In the genomic region with DNA sequence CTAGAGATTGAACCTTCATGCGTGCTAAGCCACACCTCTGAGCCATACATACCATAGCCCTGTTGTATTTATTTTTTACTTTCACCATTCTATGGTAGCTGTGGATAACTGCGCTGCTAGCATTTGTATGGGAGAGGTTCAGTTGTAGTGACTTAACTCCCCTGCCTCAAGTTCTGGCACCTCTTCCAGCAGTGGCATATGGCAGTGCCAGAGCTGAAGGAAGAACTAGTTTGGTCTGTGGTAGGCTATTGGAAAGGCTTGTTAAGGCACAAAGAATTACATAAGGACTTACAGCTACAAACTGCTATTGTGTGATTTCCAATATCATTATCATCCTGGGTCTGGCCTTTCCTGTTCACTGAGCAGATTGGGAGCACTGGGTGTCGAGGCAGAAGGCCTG, we compare ENCODE assay signal across 21 mouse cellular contexts. TPM values are rescaled to one million over a fixed set of nuclear protein-coding genes. Genes with fewer than 3 reads are reported as not detected.
DNase-seq lines count a peak whose midpoint lies in the region; ATAC-seq and TF ChIP-seq lines count a peak whose summit lies in the region.
"Had no signal": no experiment of that assay in that cellular context is flagged by ENCODE, and none has a peak within 500 bp of the region (broad histone marks: within the 10 kb centered on the region; RNA-seq: fewer than 3 reads in every experiment).

No protein-coding gene starts in this region.

- no peak for TF ChIP-seq POLR2A in brain, embryonic 14.5 days (IDR thresholded peaks at IDR 0.05; ENCODE audit: borderline replicate concordance, extremely low read depth, insufficient read depth, insufficient read length, poor library complexity, severe bottlenecking)

- ATAC-seq in forebrain, embryonic 16.5 days: peak; percentile 53; the same call in 1 of the 2 replicates
- ATAC-seq in forebrain, postnatal 0 days: no peak
- ATAC-seq in midbrain, embryonic 14.5 days (ENCODE audit: low FRiP score, low TSS enrichment): no peak
- ATAC-seq in intestine, embryonic 16.5 days: no peak
- ATAC-seq: hindbrain, postnatal 0 days had no signal

- no peak overlapping the region for H3K4me2 ChIP-seq in forebrain, embryonic 16.5 days (ENCODE audit: low read length)
- H3K4me2 ChIP-seq in forebrain, postnatal 0 days (ENCODE audit: low read depth): no peak overlapping the region
- H3K4me2 ChIP-seq in midbrain, embryonic 14.5 days (ENCODE audit: low read length): no peak overlapping the region
- no peak overlapping the region for H3K4me2 ChIP-seq in intestine, embryonic 16.5 days (ENCODE audit: low read depth, low read length)
- H3K4me2 ChIP-seq: embryonic facial prominence, embryonic 13.5 days; hindbrain, embryonic 13.5 days had no signal

- no peak for DNase-seq in forebrain, postnatal 0 days
- DNase-seq in layer of hippocampus, adult 2 months (ENCODE audit: low spot score in 2 of 2): peak in 1 of 2 experiments; percentile 58
- DNase-seq in layer of hippocampus, adult 9-10 months (ENCODE audit: low spot score): no peak
- DNase-seq in brain, adult 2 months (ENCODE audit: low read depth, low spot score): peak; percentile 74
- peak; percentile 26 for DNase-seq in brain, embryonic 14.5 days (ENCODE audit: low read depth)
- no peak for DNase-seq in midbrain, embryonic 14.5 days
- DNase-seq: adrenal gland, adult 2 months; adrenal gland, postnatal 25 days; cerebellum, adult 11 months; cerebellum, adult 9-11 months; cerebellum, postnatal 36 days; gastrocnemius, postnatal 10 days; heart, adult 18-20 months; heart, postnatal 10 days; heart, postnatal 4 days had no signal

- no peaks in the 10 kb centered on the region for H3K9me3 ChIP-seq in forebrain, embryonic 16.5 days (ENCODE audit: control insufficient read depth, low read length)
- no peaks in the 10 kb centered on the region for H3K9me3 ChIP-seq in forebrain, postnatal 0 days (ENCODE audit: low read length)
- H3K9me3 ChIP-seq in midbrain, embryonic 14.5 days (ENCODE audit: control insufficient read depth, low read length): no peaks in the 10 kb centered on the region
- no peaks in the 10 kb centered on the region for H3K9me3 ChIP-seq in intestine, embryonic 16.5 days (ENCODE audit: control insufficient read depth, low read length)
- H3K9me3 ChIP-seq: embryonic facial prominence, embryonic 13.5 days; heart, embryonic 10.5 days; hindbrain, embryonic 13.5 days had no signal

- H3K9ac ChIP-seq in forebrain, embryonic 16.5 days (replicated peaks; ENCODE audit: low read depth, low read length): no peak overlapping the region
- no peak overlapping the region for H3K9ac ChIP-seq in forebrain, postnatal 0 days
- no peak overlapping the region for H3K9ac ChIP-seq in midbrain, embryonic 14.5 days (replicated peaks; ENCODE audit: low read length)
- H3K9ac ChIP-seq in intestine, embryonic 16.5 days (ENCODE audit: low read depth, low read length): no peak overlapping the region
- H3K9ac ChIP-seq: embryonic facial prominence, embryonic 13.5 days; hindbrain, embryonic 13.5 days had no signal

- no peak for TF ChIP-seq CTCF in forebrain, postnatal 0 days (IDR thresholded peaks at IDR 0.05; ENCODE audit: low read depth)
- TF ChIP-seq CTCF in layer of hippocampus, adult 2 months (conservative IDR thresholded peaks at IDR 0.05): no peak
- no peak for TF ChIP-seq CTCF in brain, embryonic 14.5 days (IDR thresholded peaks at IDR 0.05; ENCODE audit: borderline replicate concordance, extremely low read depth, insufficient read depth, insufficient read length)

- peaks cover 11% of the 10 kb centered on the region for H3K4me1 ChIP-seq in forebrain, embryonic 16.5 days (replicated peaks; ENCODE audit: control insufficient read depth, insufficient read depth, low read length)
- H3K4me1 ChIP-seq in forebrain, postnatal 0 days (ENCODE audit: insufficient read depth): peaks cover 8% of the 10 kb centered on the region; the same call in 1 of the 2 replicates
- no peaks in the 10 kb centered on the region for H3K4me1 ChIP-seq in midbrain, embryonic 14.5 days (ENCODE audit: control insufficient read depth, insufficient read depth, low read length)
- peaks cover 12% of the 10 kb centered on the region; the same call in 1 of the 2 replicates for H3K4me1 ChIP-seq in intestine, embryonic 16.5 days (ENCODE audit: control insufficient read depth, insufficient read depth, low read length)
- H3K4me1 ChIP-seq: hindbrain, embryonic 13.5 days had no signal

- no peak overlapping the region for H3K4me3 ChIP-seq in forebrain, embryonic 16.5 days (replicated peaks; ENCODE audit: low read length)
- no peak overlapping the region for H3K4me3 ChIP-seq in forebrain, postnatal 0 days (ENCODE audit: low read depth, low read length)
- no peak overlapping the region for H3K4me3 ChIP-seq in layer of hippocampus, adult 2 months
- no peak overlapping the region for H3K4me3 ChIP-seq in midbrain, embryonic 14.5 days (replicated peaks; ENCODE audit: low read depth, low read length)
- H3K4me3 ChIP-seq in intestine, embryonic 16.5 days (ENCODE audit: low read length): no peak overlapping the region
- H3K4me3 ChIP-seq: embryonic facial prominence, embryonic 13.5 days; heart, embryonic 10.5 days; hindbrain, embryonic 13.5 days had no signal

- H3K27ac ChIP-seq in forebrain, embryonic 16.5 days (ENCODE audit: low read length): peak overlapping the region; percentile 49
- H3K27ac ChIP-seq in forebrain, postnatal 0 days (ENCODE audit: low read depth, low read length): no peak overlapping the region
- peak overlapping the region; percentile 89 for H3K27ac ChIP-seq in layer of hippocampus, adult 2 months
- no peak overlapping the region for H3K27ac ChIP-seq in midbrain, embryonic 14.5 days (replicated peaks; ENCODE audit: low read depth, low read length)
- no peak overlapping the region for H3K27ac ChIP-seq in intestine, embryonic 16.5 days (ENCODE audit: low read length)
- H3K27ac ChIP-seq: embryonic facial prominence, embryonic 13.5 days; heart, embryonic 10.5 days; hindbrain, embryonic 13.5 days; hindbrain, postnatal 0 days had no signal

- WGBS in forebrain, embryonic 16.5 days: 75% methylated on average over 3 of the region's 3 CpGs
- WGBS in forebrain, postnatal 0 days: 84% methylated on average over 3 of the region's 3 CpGs
- WGBS in midbrain, embryonic 14.5 days: 91% methylated on average over 3 of the region's 3 CpGs
- WGBS in intestine, embryonic 16.5 days: 93% methylated on average over 3 of the region's 3 CpGs

- no peaks in the 10 kb centered on the region for H3K27me3 ChIP-seq in forebrain, embryonic 16.5 days (replicated peaks; ENCODE audit: control insufficient read depth, insufficient read depth, low read length)
- H3K27me3 ChIP-seq in forebrain, postnatal 0 days (ENCODE audit: insufficient read depth, low read length): no peaks in the 10 kb centered on the region
- no peaks in the 10 kb centered on the region for H3K27me3 ChIP-seq in midbrain, embryonic 14.5 days (ENCODE audit: control insufficient read depth, insufficient read depth, low read length)
- no peaks in the 10 kb centered on the region for H3K27me3 ChIP-seq in intestine, embryonic 16.5 days (replicated peaks; ENCODE audit: control insufficient read depth, insufficient read depth, low read length)
- H3K27me3 ChIP-seq: embryonic facial prominence, embryonic 13.5 days; hindbrain, embryonic 13.5 days had no signal

- H3K36me3 ChIP-seq in forebrain, embryonic 16.5 days (ENCODE audit: control insufficient read depth, insufficient read depth): no peaks in the 10 kb centered on the region
- no peaks in the 10 kb centered on the region for H3K36me3 ChIP-seq in forebrain, postnatal 0 days (ENCODE audit: insufficient read depth)
- no peaks in the 10 kb centered on the region for H3K36me3 ChIP-seq in midbrain, embryonic 14.5 days (ENCODE audit: control insufficient read depth, insufficient read depth, low read length)
- no peaks in the 10 kb centered on the region for H3K36me3 ChIP-seq in intestine, embryonic 16.5 days (ENCODE audit: control insufficient read depth, insufficient read depth, low read length)
- H3K36me3 ChIP-seq: embryonic facial prominence, embryonic 13.5 days; heart, embryonic 10.5 days; hindbrain, embryonic 13.5 days had no signal

RNA-seq across cellular contexts. Expression of gene Prdm10, which starts 16.0 kb away (rescaled TPM):
- polyA plus RNA-seq in forebrain, embryonic 16.5 days (2015; fragmentation: Nextera tagmentation; extraction: Ambion mirVana): 9.8 and 12.1 TPM in 2 replicates
- total RNA-seq in forebrain, postnatal 0 days (2014; rRNA removed): 13.2 and 16.0 TPM in 2 replicates
- polyA plus RNA-seq in forebrain, postnatal 0 days (2015; fragmentation: Nextera tagmentation; extraction: Ambion mirVana): 3.4 and 5.1 TPM in 2 replicates
- 10 to 100 TPM; 22.0 to 23.1 TPM for total RNA-seq in layer of hippocampus, adult 2 months (2021)
- 30.2 and 30.6 TPM in 2 replicates for polyA plus RNA-seq in brain, embryonic 14.5 days (2012; rRNA removed)
- 9.1 and 9.7 TPM in 2 replicates for polyA plus RNA-seq in midbrain, embryonic 14.5 days (2014; fragmentation: Nextera tagmentation; extraction: Ambion mirVana)
- 3.5 and 4.2 TPM in 2 replicates for polyA plus RNA-seq in intestine, embryonic 16.5 days (2015; fragmentation: Nextera tagmentation; extraction: Ambion mirVana)

Comparison
In these comparisons a context has a peak if more than half of its experiments do, and no peak if none do; other contexts are left out.
1. H3K27ac ChIP-seq: peak in forebrain, embryonic 16.5 days (single experiment) and layer of hippocampus, adult 2 months (single experiment); none in forebrain, postnatal 0 days (single experiment), midbrain, embryonic 14.5 days (single experiment) and intestine, embryonic 16.5 days (single experiment).
2. DNase-seq: peak in brain, adult 2 months (single experiment) and brain, embryonic 14.5 days (single experiment); none in forebrain, postnatal 0 days (single experiment), layer of hippocampus, adult 9-10 months (single experiment) and midbrain, embryonic 14.5 days (single experiment).